Mouse (Mus musculus) limb, embryonic 10.5 days (tissue): ENCODE data around the gene Ccdc43. TPM values are rescaled to one million over a fixed set of nuclear protein-coding genes. Genes with fewer than 3 reads are reported as not detected.

ENCODE experiments used
- DNase-seq: peaks from one replicate; pipeline ENCODE4 v3.0.0-alpha.2; 2017; ENCODE audit warnings: low spot score
- H3K27ac ChIP-seq: fragments of 300-500 bp; sonication (generic); 2 replicates; pipeline ENCODE4 v1.5.1; 2016; ENCODE audit warnings: mild to moderate bottlenecking
- H3K27me3 ChIP-seq: fragments of 300-500 bp; sonication (generic); 2 replicates; pipeline ENCODE4 v1.6.1; 2016; ENCODE audit warnings: low read depth, mild to moderate bottlenecking; ENCODE audit not compliant: poor library complexity, severe bottlenecking
- H3K36me3 ChIP-seq: fragments of 300-500 bp; sonication (generic); 2 replicates; pipeline ENCODE4 v1.6.1; 2016; ENCODE audit warnings: mild to moderate bottlenecking, moderate library complexity
- H3K4me1 ChIP-seq: fragments of 300-500 bp; sonication (generic); 2 replicates; pipeline ENCODE4 v1.6.1; 2016
- H3K4me3 ChIP-seq: fragments of 300-500 bp; sonication (generic); 2 replicates; pipeline ENCODE4 v1.5.1; 2016; ENCODE audit warnings: mild to moderate bottlenecking, moderate library complexity
- H3K9me3 ChIP-seq: fragments of 300-500 bp; sonication (generic); replicated peaks from 2 replicates; pipeline ENCODE4 v1.6.1; 2016; ENCODE audit warnings: mild to moderate bottlenecking
- WGBS: fragments of 180-500 bp; shearing (Covaris S2); methylation state at CpG from one replicate; pipeline ENCODE4 v1.1.7; 2016; 5-methylcytosine and 5-hydroxymethylcytosine counted together
- polyA plus RNA-seq: library from polyadenylated mRNA; unstranded; fragments of >200 nt; fragmentation: Nextera tagmentation; extraction: Ambion mirVana; gene quantifications from 2 replicates; pipeline ENCODE4 v1.2.1, GENCODE M21; 2016

Ccdc43 gene
- 55.4 and 57.1 TPM in 2 replicates for polyA plus RNA-seq

DNA sequence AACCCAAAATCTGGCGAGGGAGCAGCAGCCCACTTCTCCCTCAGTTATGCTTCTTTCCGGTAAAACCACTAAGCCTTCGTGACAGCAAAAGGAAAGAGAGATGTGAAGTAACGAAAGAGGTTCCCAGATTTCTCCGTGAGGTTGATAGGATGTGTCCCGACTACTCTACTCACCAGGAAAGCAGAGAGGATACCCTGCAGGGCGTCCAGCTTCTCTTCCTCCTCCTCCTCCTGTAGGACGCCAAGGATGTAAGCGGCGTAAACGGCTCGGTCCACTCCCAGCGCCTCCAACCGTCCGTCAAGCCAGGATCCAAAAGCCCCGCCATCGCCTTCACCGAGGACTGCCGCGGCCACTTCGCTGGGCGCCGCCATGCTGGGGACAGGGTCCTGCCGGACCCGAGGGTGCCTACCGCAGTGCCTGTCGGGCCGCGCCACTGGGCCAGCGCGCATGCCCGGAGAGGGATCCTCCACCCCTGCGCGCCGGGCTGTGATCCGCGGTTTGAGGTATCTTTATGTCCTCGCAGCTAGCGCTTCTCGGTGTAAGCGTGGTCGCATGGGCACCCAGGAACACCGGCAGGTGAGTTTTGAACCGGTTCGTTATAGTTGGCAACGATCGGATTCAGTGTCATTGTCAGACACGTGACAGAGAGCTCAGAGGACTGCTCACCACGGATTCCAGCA lies at the start of gene Ccdc43:
Gene Ccdc43, minus strand, starts transcription at position 445 of the 680 bp plus-strand sequence.
- under 1% methylated on average over 49 of the region's 49 CpGs for WGBS
- peak; percentile 93 for DNase-seq
- Histone ChIP-seq H3K27me3 (0 out of 2 replicates have a peak, but pooled peaks cover 7% of the 10 kb centered on the region), H3K4me1 (peaks cover 17% of the 10 kb centered on the region), H3K27ac (peak within 1 kb of the TSS; percentile 90), H3K36me3 (peaks cover 24% of the 10 kb centered on the region), H3K4me3 (peak within 1 kb of the TSS; percentile 88), H3K9me3 (no peaks in the 10 kb centered on the region)

DNA sequence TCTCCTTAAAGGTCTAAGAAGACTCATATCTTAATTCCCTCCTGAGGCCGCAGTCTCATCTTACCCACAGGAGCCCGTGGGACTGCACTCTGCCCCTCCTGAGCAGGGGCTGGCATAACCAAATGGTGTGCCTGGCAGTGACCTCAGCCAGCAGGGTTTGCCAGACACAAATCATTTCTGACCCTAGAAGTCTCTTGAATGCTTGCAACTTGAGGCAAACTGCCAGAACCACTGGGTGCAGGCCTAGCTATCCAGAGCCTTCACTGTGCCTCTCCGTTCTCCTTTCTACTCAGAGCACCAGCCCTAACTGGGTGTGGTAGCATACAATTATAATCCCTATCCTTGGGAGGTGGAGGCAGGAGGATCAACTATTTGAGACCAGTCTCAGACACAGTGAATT lies 47.2 kb upstream of the Ccdc43 start:
- 92% methylated on average over 3 of the region's 3 CpGs for WGBS
- Histone ChIP-seq H3K27me3 (peaks cover 47% of the 10 kb centered on the region), H3K9me3 (no peaks in the 10 kb centered on the region), H3K36me3 (no peaks in the 10 kb centered on the region), H3K4me1 (peaks cover 23% of the 10 kb centered on the region), H3K27ac (no peak overlapping the region), H3K4me3 (no peak overlapping the region)
- no peak for DNase-seq

DNA sequence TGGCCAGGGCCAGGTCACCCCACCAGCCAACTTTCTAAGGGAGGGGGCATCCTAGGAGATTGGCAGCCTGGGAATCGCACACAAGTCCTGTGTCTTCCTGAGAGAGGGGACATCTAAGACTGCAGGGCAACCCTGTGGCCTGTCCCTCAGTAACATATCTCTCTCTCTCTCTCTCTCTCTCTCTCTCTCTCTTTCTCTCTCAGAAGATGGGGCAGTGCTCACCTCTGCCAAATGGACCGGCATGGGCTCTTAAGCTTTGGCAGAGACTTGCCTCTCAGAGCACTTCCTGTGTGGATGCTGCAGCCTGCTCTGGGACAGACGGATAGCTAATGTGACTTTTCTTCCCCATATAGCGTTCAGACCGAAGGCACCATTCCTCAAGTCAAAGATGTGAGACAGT lies 45.3 kb upstream of the Ccdc43 start:
- DNase-seq: no peak

DNA sequence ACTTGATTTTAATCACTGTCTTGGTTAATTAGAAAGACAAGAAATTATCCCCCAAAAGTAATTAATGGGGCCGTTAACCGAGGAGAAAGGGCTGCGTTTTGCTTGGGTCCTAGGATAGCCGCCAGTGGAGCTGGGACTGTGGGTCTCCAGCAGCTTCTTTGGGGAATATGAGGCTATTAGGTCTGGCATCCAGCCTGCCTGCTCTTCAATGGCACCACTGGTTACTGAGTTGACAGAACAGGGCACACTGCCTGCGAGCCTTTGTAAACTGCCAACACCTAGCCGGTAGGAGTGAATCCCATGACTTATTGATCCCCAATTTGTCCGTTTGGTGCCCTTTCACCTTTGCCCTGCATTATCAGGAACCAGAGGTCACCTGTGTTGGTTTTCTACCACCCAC lies 44.5 kb upstream of the Ccdc43 start:
- peaks cover 62% of the 10 kb centered on the region for H3K27me3 ChIP-seq
- DNase-seq: no peak

More for the DNA sequence above, 45.3 kb upstream of the Ccdc43 start:
- Histone ChIP-seq H3K27me3 (peaks cover 58% of the 10 kb centered on the region), H3K4me1 (peaks cover 29% of the 10 kb centered on the region), H3K36me3 (no peaks in the 10 kb centered on the region), H3K27ac (no peak overlapping the region), H3K4me3 (no peak overlapping the region), H3K9me3 (no peaks in the 10 kb centered on the region)
- WGBS: 75% methylated on average over 5 of the region's 5 CpGs

DNA sequence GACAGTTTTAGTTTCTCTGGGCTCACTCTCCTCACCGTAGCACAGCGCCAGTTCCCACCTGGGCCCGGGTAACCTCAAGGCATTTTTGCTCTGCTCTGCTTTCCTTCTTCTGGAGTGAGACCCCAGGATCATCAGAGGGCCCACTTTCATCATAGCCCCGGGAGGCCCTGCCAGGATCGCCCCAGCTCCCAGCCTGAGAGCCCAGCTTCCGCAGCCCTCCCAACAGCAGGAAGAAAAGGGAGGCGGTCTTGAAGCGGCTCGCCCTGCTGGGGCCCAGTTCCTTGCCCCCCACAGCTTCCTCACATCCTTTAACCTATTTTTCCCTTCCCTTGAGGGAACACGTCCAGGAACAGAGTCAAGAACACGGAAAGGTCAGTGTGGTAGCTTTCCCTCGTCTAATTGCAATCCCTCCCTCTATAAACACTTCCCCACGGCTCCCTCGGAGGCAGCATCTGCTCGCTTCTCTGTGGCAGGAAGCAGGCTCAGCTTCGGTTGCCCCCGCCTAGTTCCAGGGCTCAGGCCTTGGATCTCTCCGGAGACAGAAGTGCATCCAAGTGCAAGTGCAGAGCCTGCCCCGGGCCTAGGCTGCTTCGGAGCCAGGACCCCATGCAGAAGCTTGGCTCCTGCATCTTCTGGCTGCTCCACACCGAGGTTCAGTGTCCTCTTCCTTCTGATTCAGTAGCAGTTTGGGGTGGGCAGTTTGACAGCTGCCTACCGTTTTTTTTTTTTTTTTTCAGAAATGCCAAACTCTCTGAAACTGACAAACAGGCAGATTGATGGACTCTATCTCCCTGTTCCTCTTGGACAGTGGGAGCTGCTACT lies 43.8 kb upstream of the Ccdc43 start:
- Histone ChIP-seq H3K27me3 (peaks cover 63% of the 10 kb centered on the region), H3K4me3 (peak overlapping the region; percentile 24; the same call in 1 of the 2 replicates)
- DNase-seq: peak; percentile 58

More for the DNA sequence above, 44.5 kb upstream of the Ccdc43 start:
- H3K27ac ChIP-seq: no peak overlapping the region
- H3K36me3 ChIP-seq: no peaks in the 10 kb centered on the region
- no peak overlapping the region for H3K4me3 ChIP-seq
- WGBS: 38% methylated on average over 7 of the region's 7 CpGs
- no peaks in the 10 kb centered on the region for H3K9me3 ChIP-seq
- H3K4me1 ChIP-seq: peaks cover 29% of the 10 kb centered on the region

DNA sequence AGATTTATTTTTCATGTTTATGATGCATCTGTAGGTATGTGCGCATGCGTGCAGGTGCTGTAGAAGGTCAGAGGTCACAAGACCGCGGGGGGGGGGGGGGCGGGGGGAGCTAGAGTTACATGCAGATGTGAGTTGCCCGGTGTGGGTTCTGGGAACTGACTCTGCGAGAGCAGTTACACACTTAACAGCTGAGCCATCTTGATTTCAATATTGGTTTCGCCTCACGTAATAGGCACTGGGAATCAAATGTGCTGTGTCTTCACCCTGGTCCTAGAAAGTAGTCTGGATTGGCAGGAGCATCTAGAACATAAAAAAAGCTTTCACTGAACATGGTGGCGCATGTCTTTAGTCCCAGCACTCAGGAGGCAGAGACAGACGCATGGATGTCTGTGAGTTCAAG lies 43.1 kb upstream of the Ccdc43 start:
- WGBS: 36% methylated on average over 11 of the region's 11 CpGs
- H3K27me3 ChIP-seq: peaks cover 63% of the 10 kb centered on the region
- no peak for DNase-seq
- H3K36me3 ChIP-seq: no peaks in the 10 kb centered on the region
- no peak overlapping the region for H3K4me3 ChIP-seq
- H3K9me3 ChIP-seq: no peaks in the 10 kb centered on the region
- H3K4me1 ChIP-seq: peaks cover 29% of the 10 kb centered on the region
- H3K27ac ChIP-seq: no peak overlapping the region

More for the DNA sequence above, 43.8 kb upstream of the Ccdc43 start:
- Histone ChIP-seq H3K27ac (peak overlapping the region; percentile 64), H3K4me1 (peaks cover 29% of the 10 kb centered on the region), H3K36me3 (no peaks in the 10 kb centered on the region), H3K9me3 (no peaks in the 10 kb centered on the region)
- WGBS: 9% methylated on average over 22 of the region's 22 CpGs

DNA sequence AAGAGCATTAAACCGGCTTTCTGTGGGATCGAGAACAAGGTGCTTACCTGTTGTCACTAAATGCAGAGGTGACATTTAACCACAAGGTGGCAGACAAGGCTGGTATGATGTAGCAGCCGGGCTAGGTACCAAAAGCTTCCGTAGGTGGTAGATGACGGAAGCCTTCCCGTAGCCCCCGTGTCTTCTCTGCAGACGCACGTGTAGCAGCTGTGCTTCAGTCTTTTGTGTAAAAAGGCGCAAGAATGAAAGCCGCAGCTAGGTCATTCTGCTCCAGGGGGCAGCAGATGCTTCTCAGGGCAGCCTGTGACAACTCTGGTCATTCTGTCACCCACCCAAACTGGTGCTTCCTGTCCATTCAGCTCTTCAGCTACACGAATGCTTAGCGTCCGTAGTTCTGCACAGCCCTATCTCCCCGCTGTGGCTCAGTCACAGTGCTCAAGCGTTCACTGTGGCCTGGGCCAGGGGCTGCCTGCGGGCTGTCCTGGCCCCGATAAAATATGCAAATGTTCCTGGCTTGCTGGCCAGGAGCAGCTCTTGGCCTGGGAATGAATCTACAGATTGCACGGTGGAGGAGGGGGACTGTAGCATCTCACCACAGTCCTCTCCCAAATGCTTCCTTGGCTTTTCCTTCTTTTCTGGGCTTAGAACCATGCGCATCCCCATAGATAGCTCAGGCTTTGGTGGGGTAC lies 41.8 kb upstream of the Ccdc43 start:
- peaks cover 29% of the 10 kb centered on the region for H3K4me1 ChIP-seq
- H3K27me3 ChIP-seq: peaks cover 63% of the 10 kb centered on the region
- no peaks in the 10 kb centered on the region for H3K36me3 ChIP-seq
- no peaks in the 10 kb centered on the region for H3K9me3 ChIP-seq
- DNase-seq: peak; percentile 67
- peak overlapping the region; percentile 47 for H3K4me3 ChIP-seq
- 0 out of 2 replicates have a peak overlapping the region, but pooled peaks have one; percentile 50 for H3K27ac ChIP-seq
- 6% methylated on average over 20 of the region's 20 CpGs for WGBS

DNA sequence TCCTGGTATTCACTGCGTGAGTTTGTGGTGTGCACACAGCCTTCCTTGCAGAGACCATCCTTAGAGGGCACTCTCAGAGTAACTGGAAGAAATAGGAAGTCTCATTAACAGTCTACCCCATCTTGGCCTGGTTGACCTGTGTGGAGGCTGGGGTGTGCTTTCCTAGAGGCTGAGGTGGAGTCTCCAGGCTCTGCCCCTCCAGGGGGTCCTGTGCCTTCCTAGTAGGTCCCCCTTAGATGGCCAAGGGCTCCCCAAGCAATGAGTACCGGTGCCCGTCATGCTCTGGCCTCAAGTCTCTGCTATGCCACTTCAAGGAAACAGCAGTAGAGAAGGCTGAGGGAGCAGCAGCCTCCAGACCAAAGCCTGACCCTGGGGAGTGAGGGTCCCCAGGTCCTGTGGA lies 40.5 kb upstream of the Ccdc43 start:
- 85% methylated on average over 3 of the region's 3 CpGs for WGBS
- peaks cover 56% of the 10 kb centered on the region for H3K27me3 ChIP-seq
- no peak overlapping the region for H3K4me3 ChIP-seq
- no peaks in the 10 kb centered on the region for H3K9me3 ChIP-seq
- DNase-seq: no peak
- no peak overlapping the region for H3K27ac ChIP-seq
- peaks cover 29% of the 10 kb centered on the region for H3K4me1 ChIP-seq
- no peaks in the 10 kb centered on the region for H3K36me3 ChIP-seq

DNA sequence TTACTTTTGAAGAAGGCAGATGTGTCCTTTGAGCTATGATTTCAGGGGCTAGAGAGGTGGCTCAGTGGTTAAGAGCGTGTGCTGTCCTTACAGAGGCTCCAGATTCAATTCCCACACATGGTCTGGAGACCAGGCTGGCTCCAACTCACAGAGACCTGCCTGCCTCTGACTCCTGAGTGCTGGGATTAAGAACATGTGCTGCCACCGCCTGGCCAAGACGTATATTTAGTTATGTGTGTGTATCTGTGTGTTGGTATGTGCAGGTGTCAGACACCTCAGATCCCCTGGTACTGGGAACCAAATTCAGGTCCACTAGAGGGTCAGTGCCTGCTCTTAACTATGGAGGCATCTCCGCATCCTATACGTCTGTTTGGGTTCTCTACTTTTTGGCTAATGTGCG lies 37.4 kb upstream of the Ccdc43 start:
- H3K27ac ChIP-seq: no peak overlapping the region
- DNase-seq: no peak
- H3K4me3 ChIP-seq: no peak overlapping the region
- peaks cover 25% of the 10 kb centered on the region for H3K27me3 ChIP-seq
- WGBS: 86% methylated on average over 6 of the region's 6 CpGs
- H3K36me3 ChIP-seq: no peaks in the 10 kb centered on the region
- H3K4me1 ChIP-seq: peaks cover 8% of the 10 kb centered on the region
- no peaks in the 10 kb centered on the region for H3K9me3 ChIP-seq

DNA sequence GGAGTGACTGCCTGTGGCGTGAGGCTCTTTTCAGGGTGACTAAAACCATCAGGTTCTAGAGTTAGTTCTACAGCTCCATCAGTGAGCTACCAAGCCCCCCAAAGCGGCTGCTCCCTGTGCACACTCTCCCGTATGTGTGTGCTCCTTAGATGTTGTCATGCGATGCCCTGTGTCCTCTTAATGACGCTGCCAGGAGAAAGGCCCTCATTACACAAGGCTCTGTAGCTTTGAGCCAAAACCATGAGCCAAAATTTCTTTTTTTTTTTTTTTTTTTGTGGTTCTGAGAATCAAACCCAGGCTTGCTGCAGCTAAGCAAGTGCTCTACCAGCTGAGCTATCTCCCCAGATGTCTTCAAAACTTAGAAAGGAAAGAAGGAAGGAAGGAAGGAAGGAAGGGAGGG lies 35.6 kb upstream of the Ccdc43 start:
- 75% methylated on average over 5 of the region's 5 CpGs for WGBS

DNA sequence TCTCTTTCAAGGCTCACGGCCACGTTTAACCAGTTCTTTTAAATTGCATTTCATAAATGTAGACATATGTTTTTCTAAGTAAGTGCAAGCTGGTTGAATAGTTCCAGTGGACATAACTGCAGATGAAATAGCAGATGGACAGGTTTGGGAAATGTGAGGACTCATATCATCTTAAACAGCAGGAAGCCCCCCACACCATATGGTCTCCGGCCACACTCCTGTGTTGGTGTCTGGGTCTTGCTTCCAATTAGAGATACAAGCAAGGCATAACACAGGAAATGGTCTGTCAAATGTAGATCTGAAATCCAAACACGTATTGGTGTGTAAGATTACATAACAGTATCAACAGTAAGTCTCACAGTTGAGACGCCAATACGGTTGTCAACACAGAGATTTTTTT lies 33.8 kb upstream of the Ccdc43 start:
- H3K9me3 ChIP-seq: no peaks in the 10 kb centered on the region
- H3K4me1 ChIP-seq: no peaks in the 10 kb centered on the region
- no peak overlapping the region for H3K27ac ChIP-seq
- H3K4me3 ChIP-seq: no peak overlapping the region
- no peaks in the 10 kb centered on the region for H3K36me3 ChIP-seq
- WGBS: 93% methylated on average over 6 of the region's 6 CpGs
- no peak for DNase-seq
- H3K27me3 ChIP-seq: no peaks in the 10 kb centered on the region

More for the DNA sequence above, 35.6 kb upstream of the Ccdc43 start:
- Histone ChIP-seq H3K4me3 (no peak overlapping the region), H3K36me3 (no peaks in the 10 kb centered on the region), H3K9me3 (no peaks in the 10 kb centered on the region), H3K27me3 (peaks cover 8% of the 10 kb centered on the region), H3K27ac (no peak overlapping the region), H3K4me1 (no peaks in the 10 kb centered on the region)
- no peak for DNase-seq

DNA sequence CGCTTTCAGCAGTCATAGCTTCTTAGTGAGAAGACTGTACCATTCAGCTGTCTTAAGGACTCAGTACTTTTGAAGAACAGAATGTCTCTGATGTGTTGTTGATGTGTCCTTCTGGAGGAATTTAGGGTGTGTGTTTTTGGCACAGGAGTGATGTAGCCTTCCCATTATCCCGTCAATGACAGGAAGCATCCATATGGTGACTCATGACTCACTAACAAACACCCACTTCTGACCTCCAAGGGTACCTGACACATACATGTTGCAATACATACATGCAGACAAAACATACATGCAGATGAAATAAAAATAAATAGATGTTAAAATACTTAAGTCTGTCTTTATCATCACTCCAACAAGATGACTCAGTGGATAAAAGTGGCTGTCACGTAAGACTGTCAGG lies 32.3 kb upstream of the Ccdc43 start:
- Histone ChIP-seq H3K27me3 (no peaks in the 10 kb centered on the region), H3K36me3 (no peaks in the 10 kb centered on the region), H3K4me1 (no peaks in the 10 kb centered on the region), H3K9me3 (no peaks in the 10 kb centered on the region), H3K4me3 (no peak overlapping the region), H3K27ac (no peak overlapping the region)
- 86% methylated on average over 3 of the region's 3 CpGs for WGBS
- no peak for DNase-seq

DNA sequence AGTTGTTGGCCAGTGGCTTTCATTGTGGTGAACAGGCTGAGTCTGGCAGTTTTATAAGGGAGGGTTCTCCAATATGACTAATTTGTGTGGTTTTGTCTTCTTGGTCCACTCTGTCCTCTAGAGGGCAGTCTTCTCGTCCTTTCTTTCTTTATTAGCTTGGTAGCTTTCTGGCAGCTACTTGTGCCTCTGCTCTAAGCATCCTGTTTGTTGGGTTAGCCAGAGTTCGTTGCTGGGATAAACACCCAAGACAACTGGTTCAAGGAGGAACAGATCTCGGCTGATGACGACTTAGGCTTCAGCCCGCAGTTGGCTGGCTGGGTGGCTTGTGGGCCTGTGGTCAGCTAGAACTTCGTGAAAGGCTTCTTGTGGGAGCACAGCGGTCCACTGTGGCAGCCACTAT lies 31.0 kb upstream of the Ccdc43 start:
- Histone ChIP-seq H3K9me3 (no peaks in the 10 kb centered on the region), H3K27me3 (no peaks in the 10 kb centered on the region), H3K4me1 (no peaks in the 10 kb centered on the region), H3K4me3 (no peak overlapping the region), H3K36me3 (no peaks in the 10 kb centered on the region), H3K27ac (no peak overlapping the region)
- WGBS: 33% methylated on average over 7 of the region's 7 CpGs
- no peak for DNase-seq
